Mouse (Mus musculus): Measurements from ENCODE around the gene Nr5a1.
A peak's percentile ranks its signal among the peaks of the same experiment; 100 is the strongest.

- no peak for TF ChIP-seq CTCF (IDR thresholded peaks at IDR 0.05; ENCODE audit: low read depth)
- peak; percentile 51; the same call in 1 of the 2 replicates for TF ChIP-seq EP300 (IDR thresholded peaks at IDR 0.05; ENCODE audit: low read depth)
Measured at GRCm38 (mm10) chr2:38643625-38644427, 70.5 kb downstream of the Nr5a1 start, which contains the start of gene Psmb7.
